Mouse (Mus musculus): ENCODE data around the gene Cyth4. TPM values are rescaled to one million over a fixed set of nuclear protein-coding genes. Genes with fewer than 3 reads are reported as not detected.

Gene Cyth4
- total RNA-seq, 4 experiments from 2014 or later, result 9.1 to 26.0 (median 17.3) TPM

DNA sequence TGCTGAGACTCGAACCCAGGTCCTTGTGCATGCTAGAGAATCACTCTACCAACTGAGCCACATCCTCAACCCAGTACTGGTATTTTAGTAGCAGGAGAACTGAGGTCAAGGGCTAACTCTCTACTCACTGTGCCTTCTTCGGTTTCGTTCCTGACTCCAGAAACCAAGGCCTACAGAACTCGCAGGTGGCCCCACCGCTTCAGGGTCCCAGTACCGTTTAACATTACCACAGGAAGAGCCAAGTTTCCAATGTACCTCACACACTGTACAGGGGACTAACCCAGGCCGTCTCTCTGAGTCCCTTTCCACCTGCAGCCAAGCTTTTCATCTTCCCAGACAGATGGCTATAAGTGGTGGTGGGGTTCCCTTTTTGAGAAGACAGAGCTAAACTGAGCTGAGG is 11.4 kb upstream of the Cyth4 start:
- DNase-seq (ENCODE audit: low spot score in 2 of 2), result no peak

DNA sequence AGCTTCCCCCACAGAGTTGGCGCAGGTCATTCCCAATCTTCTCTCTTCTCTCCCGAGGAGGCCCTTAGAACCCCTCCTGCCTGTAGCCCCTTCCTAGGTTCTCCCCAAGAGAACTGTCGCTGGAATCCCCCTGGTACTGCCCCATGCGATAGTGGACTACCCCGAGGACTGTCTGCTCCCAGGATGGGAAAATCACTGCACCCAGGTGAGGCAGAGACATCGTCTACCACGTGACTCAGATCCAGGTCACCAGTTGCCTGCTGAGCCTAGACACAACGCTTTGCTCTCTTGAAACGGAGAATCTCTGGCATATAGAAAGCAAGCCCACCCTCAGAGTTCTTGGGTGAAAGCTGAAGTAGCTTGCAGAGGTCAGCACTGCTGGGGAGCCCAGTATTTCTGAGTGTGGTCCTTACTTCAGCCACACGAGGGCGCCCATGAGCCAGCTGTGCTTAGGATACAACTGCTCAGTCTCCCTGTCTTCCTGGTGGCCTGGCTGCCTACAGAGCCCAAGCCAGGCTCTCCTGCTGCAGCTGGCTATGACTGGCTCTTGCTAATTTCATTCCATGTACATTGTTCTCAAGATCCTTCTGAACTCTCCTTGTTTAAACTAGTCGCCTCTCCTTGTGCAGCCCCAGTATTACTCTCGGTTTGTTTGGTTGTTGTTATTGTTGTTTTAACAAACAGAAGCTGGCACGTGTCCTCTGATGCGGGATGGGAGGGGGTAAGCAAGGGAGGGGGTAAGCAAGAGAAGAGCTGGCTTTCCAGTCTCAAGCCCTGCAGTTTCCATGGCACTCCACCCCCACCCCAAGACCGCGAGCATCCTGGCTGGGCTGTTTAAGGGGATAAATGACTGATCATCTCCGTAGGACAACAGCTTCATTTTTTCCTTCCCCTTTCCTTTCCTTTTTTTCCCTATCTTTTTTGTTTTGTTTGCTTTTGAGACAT is 9.5 kb upstream of the Cyth4 start:
- peak; percentile 61 to 87 for DNase-seq (ENCODE audit: low spot score in 2 of 2)

GRCm38 (mm10) chr15:78588049-78588448 is 8.8 kb upstream of the Cyth4 start:
- DNase-seq (ENCODE audit: low spot score in 2 of 2), result no peak

GRCm38 (mm10) chr15:78588900-78589299 is 7.9 kb upstream of the Cyth4 start:
- DNase-seq (ENCODE audit: low spot score in 2 of 2), result no peak

GRCm38 (mm10) chr15:78589936-78590335 is 6.9 kb upstream of the Cyth4 start:
- no peak for DNase-seq (ENCODE audit: low spot score in 2 of 2)

GRCm38 (mm10) chr15:78590785-78591184 is 6.1 kb upstream of the Cyth4 start:
- DNase-seq (ENCODE audit: low spot score in 2 of 2), result no peak

DNA sequence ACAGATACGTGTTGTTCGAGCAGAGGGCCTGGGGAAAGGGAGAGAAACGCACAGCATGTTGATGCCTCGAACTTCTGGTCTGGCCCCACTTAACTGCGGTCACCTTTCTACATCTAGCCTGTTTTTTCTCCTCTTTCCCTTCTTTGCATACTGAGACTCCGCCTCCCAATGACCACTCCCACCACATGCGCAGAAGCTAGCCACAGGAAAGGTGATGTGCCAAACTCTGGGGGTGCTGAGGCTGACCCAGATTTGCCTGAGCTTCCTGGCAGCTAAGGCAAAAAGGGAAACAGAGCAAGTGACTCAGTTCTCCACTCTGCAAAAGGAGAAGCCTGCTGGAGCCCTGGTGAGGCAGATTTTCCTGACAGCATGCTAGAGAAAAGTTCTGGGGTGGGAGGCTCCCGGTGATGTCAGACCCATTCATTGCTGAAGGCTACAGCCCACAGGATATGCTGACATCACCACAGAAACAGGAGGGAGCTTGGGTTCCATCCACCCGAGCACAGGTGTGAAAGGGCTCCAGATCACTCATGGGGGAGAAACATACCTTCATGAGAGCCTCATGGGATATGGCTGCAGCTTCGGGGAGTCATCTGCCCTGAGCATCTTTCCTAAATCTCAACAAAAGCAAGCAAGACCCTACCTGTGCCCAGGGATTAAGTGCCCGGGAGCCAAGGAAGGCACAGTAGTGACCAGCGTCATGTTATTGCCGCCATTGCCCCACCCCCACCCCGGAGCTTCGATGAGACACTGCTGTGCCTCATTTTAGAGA is 5.0 kb upstream of the Cyth4 start:
- no peak for DNase-seq (ENCODE audit: low spot score in 2 of 2)

GRCm38 (mm10) chr15:78592452-78592968 is 4.3 kb upstream of the Cyth4 start:
- DNase-seq (ENCODE audit: low spot score in 2 of 2), result no peak

- DNase-seq (ENCODE audit: low spot score in 2 of 2), result no peak
These were observed 2.9 kb upstream of the Cyth4 start for GRCm38 (mm10) chr15:78593896-78594425.

DNA sequence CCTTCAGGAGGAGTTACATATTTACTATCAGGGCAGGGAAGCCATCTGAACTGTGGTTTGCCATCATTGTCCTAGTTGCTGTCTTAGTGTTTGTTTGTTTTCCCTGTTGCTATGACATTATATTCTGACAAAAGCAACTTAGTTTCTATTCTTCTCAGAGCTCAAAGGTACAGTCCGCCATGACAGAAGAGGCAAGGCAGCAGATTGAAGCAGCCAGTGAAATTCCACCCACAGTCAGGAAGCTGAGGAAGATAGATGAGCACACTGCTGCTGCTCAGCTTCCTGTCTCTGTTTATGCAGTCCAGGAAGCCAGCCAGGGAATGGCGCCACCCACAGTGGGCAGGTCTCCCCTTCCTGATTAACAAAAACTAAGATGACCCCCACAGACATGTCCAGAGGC is 2.0 kb upstream of the Cyth4 start:
- DNase-seq (ENCODE audit: low spot score in 2 of 2), result no peak

GRCm38 (mm10) chr15:78595468-78595867 is 1.4 kb upstream of the Cyth4 start:
- DNase-seq (ENCODE audit: low spot score in 2 of 2), result no peak

- DNase-seq (ENCODE audit: low spot score in 2 of 2), result no peak
These were observed 343 bp upstream of the Cyth4 start for GRCm38 (mm10) chr15:78596504-78596903.

- no peak for DNase-seq (ENCODE audit: low spot score in 2 of 2)
These were observed 882 bp downstream of the Cyth4 start for GRCm38 (mm10) chr15:78597729-78598128.

DNA sequence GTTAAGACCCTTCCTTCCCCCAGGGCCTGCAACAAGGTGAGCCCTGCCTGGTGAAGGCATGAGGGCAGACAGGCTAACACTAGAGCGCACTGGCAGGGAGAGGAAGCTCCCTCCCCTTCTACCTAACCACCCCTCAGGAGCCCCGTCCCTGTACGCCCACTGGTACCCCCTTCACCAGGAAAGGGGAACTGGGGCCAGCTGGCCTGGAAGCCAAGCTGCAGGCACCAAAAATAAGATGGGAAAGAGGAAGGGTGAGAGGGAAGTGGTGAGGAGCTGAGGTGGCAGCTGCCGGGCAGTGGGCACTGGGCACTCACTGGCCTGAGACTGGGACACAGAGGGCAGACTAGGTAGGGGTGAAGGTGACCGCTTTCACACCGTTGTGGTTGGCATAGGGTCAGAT is 2.3 kb downstream of the Cyth4 start:
- no peak for DNase-seq (ENCODE audit: low spot score in 2 of 2)

- no peak for DNase-seq (ENCODE audit: low spot score in 2 of 2)
These were observed 2.8 kb downstream of the Cyth4 start for GRCm38 (mm10) chr15:78599529-78600193.

DNA sequence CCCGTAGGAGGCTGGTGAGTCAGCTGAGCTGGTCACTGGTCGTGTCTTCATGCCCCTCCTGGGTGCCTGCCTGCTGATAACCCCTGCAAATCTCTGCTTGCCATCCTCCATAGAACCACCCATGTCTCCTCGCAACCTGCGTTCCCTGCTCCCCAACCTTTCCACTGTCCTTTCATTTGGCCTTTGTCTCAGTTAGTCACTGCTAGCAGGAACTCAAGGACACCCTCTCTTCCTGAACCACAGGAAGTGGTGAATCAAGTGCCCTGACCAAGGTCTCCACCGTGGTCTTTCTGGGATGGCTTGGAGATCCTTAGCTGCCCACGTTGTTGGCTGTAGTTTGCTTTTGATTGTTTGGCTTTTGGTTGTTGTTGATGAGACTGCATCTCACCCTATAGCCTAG is 4.3 kb downstream of the Cyth4 start:
- DNase-seq (ENCODE audit: low spot score in 2 of 2), result no peak

GRCm38 (mm10) chr15:78604255-78604654 is 7.4 kb downstream of the Cyth4 start:
- no peak for DNase-seq (ENCODE audit: low spot score in 2 of 2)

DNA sequence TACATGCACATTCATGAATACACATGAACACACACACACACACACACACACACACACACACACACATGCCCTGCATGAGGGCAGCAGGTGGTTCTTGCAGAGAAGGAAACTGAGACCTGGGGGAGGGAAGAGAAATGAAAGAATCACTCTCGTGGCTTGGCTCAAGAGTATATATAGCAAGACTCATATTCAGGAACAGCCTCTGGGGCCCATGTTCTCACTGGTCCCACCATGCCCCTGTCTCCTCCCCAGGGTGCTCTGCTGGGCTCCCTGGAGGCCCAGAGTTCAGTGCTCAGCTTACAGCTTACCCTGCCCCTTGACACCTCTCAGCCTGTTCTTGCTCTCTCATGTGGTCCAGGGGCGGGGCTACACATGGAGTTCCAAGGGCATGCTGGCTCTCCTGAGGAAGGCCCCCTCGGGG is 8.5 kb downstream of the Cyth4 start:
- DNase-seq (ENCODE audit: low spot score in 2 of 2), result no peak

- DNase-seq (ENCODE audit: low spot score in 2 of 2), result no peak
These were observed 9.2 kb downstream of the Cyth4 start for GRCm38 (mm10) chr15:78606059-78606458.

- peak in 1 of 2 experiments; percentile 47 for DNase-seq (ENCODE audit: low spot score in 2 of 2)
These were observed 10.6 kb downstream of the Cyth4 start for GRCm38 (mm10) chr15:78607463-78607862.
